Mouse (Mus musculus) limb, embryonic 10.5 days (tissue): Measurements from ENCODE around the gene Exosc1. TPM values are rescaled to one million over a fixed set of nuclear protein-coding genes. Genes with fewer than 3 reads are reported as not detected.

Experiments
- DNase-seq: peaks from one replicate; pipeline ENCODE4 v3.0.0-alpha.2; 2017; ENCODE audit warnings: low spot score
- H3K27ac ChIP-seq: fragments of 300-500 bp; sonication (generic); 2 replicates; pipeline ENCODE4 v1.5.1; 2016; ENCODE audit warnings: mild to moderate bottlenecking
- H3K27me3 ChIP-seq: fragments of 300-500 bp; sonication (generic); 2 replicates; pipeline ENCODE4 v1.6.1; 2016; ENCODE audit warnings: low read depth, mild to moderate bottlenecking; ENCODE audit not compliant: poor library complexity, severe bottlenecking
- H3K36me3 ChIP-seq: fragments of 300-500 bp; sonication (generic); 2 replicates; pipeline ENCODE4 v1.6.1; 2016; ENCODE audit warnings: mild to moderate bottlenecking, moderate library complexity
- H3K4me1 ChIP-seq: fragments of 300-500 bp; sonication (generic); 2 replicates; pipeline ENCODE4 v1.6.1; 2016
- H3K4me3 ChIP-seq: fragments of 300-500 bp; sonication (generic); 2 replicates; pipeline ENCODE4 v1.5.1; 2016; ENCODE audit warnings: mild to moderate bottlenecking, moderate library complexity
- H3K9me3 ChIP-seq: fragments of 300-500 bp; sonication (generic); replicated peaks from 2 replicates; pipeline ENCODE4 v1.6.1; 2016; ENCODE audit warnings: mild to moderate bottlenecking
- WGBS: fragments of 180-500 bp; shearing (Covaris S2); methylation state at CpG from one replicate; pipeline ENCODE4 v1.1.7; 2016; 5-methylcytosine and 5-hydroxymethylcytosine counted together
- polyA plus RNA-seq: library from polyadenylated mRNA; unstranded; fragments of >200 nt; fragmentation: Nextera tagmentation; extraction: Ambion mirVana; gene quantifications from 2 replicates; pipeline ENCODE4 v1.2.1, GENCODE M21; 2016

Gene Exosc1
- polyA plus RNA-seq, 1 experiment from 2014 or later, result 91.7 TPM

DNA sequence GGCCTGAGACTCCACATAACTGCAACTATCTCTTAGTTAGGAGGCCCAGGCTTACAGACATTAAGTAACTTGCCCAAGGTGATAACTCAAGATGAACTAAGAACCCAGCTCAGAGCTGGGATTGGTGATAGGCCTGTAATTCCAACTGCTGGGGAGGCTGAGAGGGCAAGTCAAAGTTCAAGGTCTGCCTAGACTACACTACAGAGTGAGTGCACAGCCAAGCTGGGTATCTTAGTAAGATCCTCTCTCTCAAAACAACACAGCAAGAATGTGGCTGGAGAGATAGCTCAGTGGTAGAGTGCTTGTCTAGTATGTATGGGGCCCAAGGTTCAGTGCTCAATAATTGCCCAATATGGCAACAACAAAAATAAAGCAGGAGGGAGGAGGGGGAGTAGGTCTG, 45.0 kb downstream of the Exosc1 start:
- Histone ChIP-seq H3K4me1 (no peaks in the 10 kb centered on the region), H3K9me3 (no peaks in the 10 kb centered on the region), H3K27me3 (no peaks in the 10 kb centered on the region), H3K27ac (no peak overlapping the region), H3K36me3 (peaks cover 93% of the 10 kb centered on the region), H3K4me3 (no peak overlapping the region)
- no peak for DNase-seq

DNA sequence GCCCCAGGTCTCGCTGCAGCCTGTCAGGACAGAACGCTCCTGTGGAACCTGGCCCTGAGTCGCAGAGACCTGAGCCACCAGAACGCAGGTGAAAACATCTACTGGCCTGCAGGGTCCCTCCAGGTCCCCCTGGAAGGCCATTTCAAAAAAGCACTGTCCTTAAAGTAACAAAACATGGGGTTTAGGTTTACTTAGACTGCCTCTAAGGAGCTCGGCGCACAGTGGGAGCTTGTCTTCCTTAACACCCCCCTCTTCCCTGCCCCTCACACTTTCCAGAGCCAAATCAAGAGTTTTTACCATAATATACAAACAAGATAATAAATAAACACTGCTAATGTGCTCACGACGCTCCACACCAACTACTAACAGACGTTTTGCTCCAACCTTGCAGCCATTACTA, 49.3 kb downstream of the Exosc1 start:
- Histone ChIP-seq H3K27me3 (no peaks in the 10 kb centered on the region), H3K4me1 (no peaks in the 10 kb centered on the region), H3K27ac (no peak overlapping the region), H3K4me3 (no peak overlapping the region), H3K9me3 (no peaks in the 10 kb centered on the region), H3K36me3 (peaks cover 94% of the 10 kb centered on the region)
- WGBS, result 93% methylated on average over 9 of the region's 9 CpGs
- DNase-seq, result no peak

DNA sequence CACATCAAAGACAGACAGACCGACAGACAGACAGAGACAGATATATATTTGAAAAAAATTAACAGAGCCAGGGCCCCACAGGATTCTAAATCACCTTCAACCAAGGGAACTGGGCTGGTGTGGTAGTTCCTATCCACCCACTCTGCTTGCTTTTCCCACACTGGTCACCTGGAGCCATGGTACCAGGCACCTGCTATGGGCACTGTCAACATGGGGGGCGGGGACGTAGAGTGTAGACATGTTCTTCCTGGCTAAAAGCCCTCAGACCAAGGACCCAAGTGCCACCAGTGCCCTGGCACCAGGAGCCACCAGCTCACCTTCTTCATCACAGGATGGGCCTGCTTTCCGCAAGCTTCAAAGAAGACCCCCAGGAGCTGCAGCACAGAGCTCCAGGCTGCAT, 51.4 kb downstream of the Exosc1 start:
- Histone ChIP-seq H3K9me3 (no peaks in the 10 kb centered on the region), H3K36me3 (peaks cover 92% of the 10 kb centered on the region), H3K4me1 (no peaks in the 10 kb centered on the region), H3K27me3 (no peaks in the 10 kb centered on the region), H3K4me3 (no peak overlapping the region), H3K27ac (no peak overlapping the region)
- DNase-seq, result no peak
- WGBS, result 97% methylated on average over 4 of the region's 4 CpGs

DNA sequence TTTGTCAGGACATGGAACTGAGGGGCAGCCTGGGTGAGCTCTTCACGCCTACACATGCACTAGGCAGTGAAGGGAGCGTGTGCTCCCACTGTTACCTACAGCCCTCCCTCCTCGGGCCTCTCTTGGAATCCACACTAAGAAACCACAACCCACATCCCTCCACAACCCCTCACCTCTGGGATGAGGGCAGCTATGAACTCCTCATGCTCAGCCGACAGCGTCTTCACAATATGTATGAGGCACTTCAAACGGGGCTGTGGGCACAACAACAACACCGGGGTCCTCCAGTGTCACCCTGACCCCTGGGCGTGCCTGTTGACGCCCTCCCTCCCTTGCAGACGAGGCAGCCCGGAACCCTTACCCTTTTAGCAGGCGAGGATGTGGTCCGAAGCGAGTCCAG, 58.9 kb downstream of the Exosc1 start:
- DNase-seq, result no peak
- no peak overlapping the region for H3K27ac ChIP-seq
- H3K27me3 ChIP-seq, result no peaks in the 10 kb centered on the region
- H3K4me3 ChIP-seq, result no peak overlapping the region
- peaks cover 95% of the 10 kb centered on the region for H3K36me3 ChIP-seq
- WGBS, result 95% methylated on average over 14 of the region's 14 CpGs
- H3K4me1 ChIP-seq, result no peaks in the 10 kb centered on the region
- no peaks in the 10 kb centered on the region for H3K9me3 ChIP-seq

Other genes with a start within 250 kb of the Exosc1 start
- 0.97 and 1.1 TPM in 2 replicates for gene Slit1, start 189.8 kb downstream of the Exosc1 start, polyA plus RNA-seq
- gene Arhgap19, start 131.4 kb downstream of the Exosc1 start, polyA plus RNA-seq, result 45.7 and 47.1 TPM in 2 replicates
- 4.3 and 4.9 TPM in 2 replicates for gene Frat1, start 103.5 kb downstream of the Exosc1 start, polyA plus RNA-seq
- gene Frat2, start 85.3 kb downstream of the Exosc1 start, polyA plus RNA-seq, result 1.9 and 3.0 TPM in 2 replicates
- 31.9 and 39.8 TPM in 2 replicates for gene Rrp12, start 37.2 kb downstream of the Exosc1 start, polyA plus RNA-seq
- gene Pgam1, start 21.5 kb downstream of the Exosc1 start, polyA plus RNA-seq, result 900 and 1,117 TPM in 2 replicates
- gene Zdhhc16, start 57 bp upstream of the Exosc1 start, polyA plus RNA-seq, result 92.0 and 96.5 TPM in 2 replicates
- gene Mms19, start 47.7 kb upstream of the Exosc1 start, polyA plus RNA-seq, result 39.9 and 52.5 TPM in 2 replicates
- gene Ubtd1, start 48.3 kb upstream of the Exosc1 start, polyA plus RNA-seq, result 14.2 and 15.1 TPM in 2 replicates
- not detected in 2 replicates for gene Ankrd2, start 102.6 kb upstream of the Exosc1 start, polyA plus RNA-seq
- 1.1 and 1.3 TPM in 2 replicates for gene Hoga1, start 112.2 kb upstream of the Exosc1 start, polyA plus RNA-seq
- gene 4933411K16Rik, start 118.8 kb upstream of the Exosc1 start, polyA plus RNA-seq, result 0.24 TPM in 1 of 2 replicates, not detected in the other
- 43.6 and 49.0 TPM in 2 replicates for gene Morn4, start 152.9 kb upstream of the Exosc1 start, polyA plus RNA-seq
- gene Pi4k2a, start 157.0 kb upstream of the Exosc1 start, polyA plus RNA-seq, result 31.9 and 33.0 TPM in 2 replicates
- gene Avpi1, start 195.6 kb upstream of the Exosc1 start, polyA plus RNA-seq, result 22.1 and 25.0 TPM in 2 replicates
- 5.6 and 5.8 TPM in 2 replicates for gene Marveld1, start 214.0 kb upstream of the Exosc1 start, polyA plus RNA-seq
- gene Zfyve27, start 230.5 kb upstream of the Exosc1 start, polyA plus RNA-seq, result 27.6 and 30.8 TPM in 2 replicates